Mouse (Mus musculus) lung, postnatal 14 days (tissue): ENCODE data around the gene Cd72.

ENCODE experiments used
- DNase-seq: peaks from one replicate; pipeline ENCODE4 v3.0.0; 2021

Cd72 gene

DNA sequence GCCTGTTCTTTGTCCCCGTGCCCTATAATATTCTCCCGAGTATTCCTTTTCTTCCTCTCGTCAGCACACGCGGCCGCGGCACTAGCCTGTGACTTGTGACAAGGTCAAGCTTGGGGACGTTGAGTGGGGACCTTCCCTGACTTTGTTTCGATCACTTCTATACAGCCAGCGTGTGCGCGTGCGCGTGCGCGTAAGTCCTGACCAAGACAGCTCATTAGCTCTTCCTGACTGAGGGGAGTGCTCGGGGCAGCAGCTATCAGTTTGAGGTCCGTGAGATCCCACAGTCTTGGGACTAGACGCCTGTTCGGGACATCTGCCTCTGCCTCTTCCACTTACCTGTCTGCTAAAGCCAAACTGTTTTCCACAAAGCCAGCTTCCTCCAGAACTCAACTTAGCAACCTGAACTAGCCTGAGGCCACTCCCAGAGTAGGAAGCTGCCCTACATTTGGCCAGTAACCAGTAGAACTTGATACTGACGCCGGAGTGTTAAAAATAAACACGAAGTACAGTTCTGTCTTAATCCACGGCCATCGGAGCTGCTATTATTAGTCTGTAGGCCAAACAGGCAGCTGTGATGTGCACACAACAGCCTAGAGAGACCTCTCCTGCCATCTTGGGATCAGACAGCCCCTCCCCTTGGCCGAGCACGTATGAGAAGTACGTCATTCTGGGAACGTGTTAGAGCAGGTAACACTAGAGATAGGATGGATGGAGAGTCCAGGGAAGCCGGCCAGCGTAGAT is 54.9 kb downstream of the Cd72 start:
- DNase-seq = peak; percentile 55

GRCm38 (mm10) chr4:43398829-43399331 is 55.5 kb downstream of the Cd72 start:
- peak; percentile 73 for DNase-seq

- no peak for DNase-seq
Measured at GRCm38 (mm10) chr4:43398014-43398413, 56.4 kb downstream of the Cd72 start.
